Mouse (Mus musculus) spleen, adult 12 weeks (tissue): Measurements from ENCODE around the gene Bag6.

Experiments
- DNase-seq: peaks from one replicate; pipeline ENCODE4 v3.0.0; 2022; ENCODE audit warnings: low spot score

Bag6 gene

DNA sequence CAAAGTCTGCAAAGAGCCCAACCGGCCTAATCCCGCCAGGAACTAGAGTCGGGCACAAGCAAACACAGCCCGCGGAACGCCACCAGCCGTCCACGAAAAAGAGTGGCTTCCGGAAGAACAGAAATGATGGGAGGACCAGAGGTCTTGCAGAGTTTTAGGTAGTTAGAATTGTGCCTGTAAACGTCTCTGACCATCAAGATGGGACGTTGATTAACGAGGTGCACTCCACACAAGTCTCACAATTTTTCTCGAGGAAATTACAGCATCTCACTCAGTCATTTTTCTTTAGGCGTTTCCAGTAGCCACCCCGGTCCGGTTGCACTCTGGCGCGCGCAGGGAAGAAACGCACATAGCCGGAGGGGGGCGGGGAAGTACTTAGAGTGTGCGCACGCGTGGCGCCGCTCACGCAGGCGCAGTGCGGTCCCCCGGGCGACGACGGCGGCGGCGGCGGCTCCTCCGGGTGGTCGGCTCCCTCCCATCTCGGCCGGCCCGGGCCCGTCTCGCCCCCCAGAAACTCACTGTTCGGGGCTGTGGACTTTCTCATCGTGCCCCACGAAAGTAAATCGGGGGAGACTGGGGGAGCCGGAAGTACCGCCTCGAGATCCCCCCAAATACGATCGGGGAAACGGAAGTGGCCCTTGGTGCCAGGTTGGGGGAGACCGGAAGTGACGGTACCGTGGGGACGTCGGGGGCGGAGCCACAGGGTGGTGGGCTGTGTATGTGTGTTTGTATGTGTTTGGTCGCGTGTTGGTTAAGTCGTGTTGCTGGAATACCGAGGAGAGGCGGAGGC lies at the start of gene Bag6:
Bag6 (plus strand) TSS at position 378 of the 790 bp plus-strand sequence.
- peak; percentile 95 for DNase-seq

DNA sequence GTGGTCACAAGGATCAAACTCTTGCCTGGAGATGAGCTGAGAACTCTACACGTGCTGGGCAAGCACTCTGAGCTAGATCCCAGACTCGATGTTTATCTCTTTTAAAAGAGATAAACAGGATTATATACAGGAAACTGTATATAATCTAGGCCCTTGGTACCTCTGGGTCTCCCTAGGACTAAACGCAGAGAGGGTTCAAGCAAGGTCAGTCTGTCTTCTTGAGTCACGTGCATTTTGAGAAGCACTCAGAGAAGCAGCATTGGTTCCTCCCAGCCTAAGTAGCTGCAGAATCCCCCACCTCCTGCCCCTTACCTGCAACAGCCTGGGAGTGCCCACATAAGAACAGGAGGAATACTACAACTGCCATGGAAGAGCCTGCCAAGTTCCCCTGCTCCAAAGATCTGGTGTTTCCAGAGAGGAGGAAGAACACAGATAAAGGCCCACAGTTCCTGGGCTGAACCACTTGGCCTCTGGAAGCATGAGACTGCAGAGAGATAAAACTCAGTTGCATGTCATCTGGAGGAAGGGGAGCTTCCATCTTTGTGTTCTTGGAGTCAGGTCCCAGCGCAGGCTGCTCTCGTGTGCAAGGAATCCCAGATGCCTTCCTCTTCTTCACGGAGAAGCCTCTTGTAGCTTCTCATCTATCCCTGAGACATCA lies 49.6 kb upstream of the Bag6 start, which contains the start of gene Ly6g6f:
Ly6g6f (minus strand) TSS at position 403 of the 658 bp plus-strand sequence.
- DNase-seq, result no peak

DNA sequence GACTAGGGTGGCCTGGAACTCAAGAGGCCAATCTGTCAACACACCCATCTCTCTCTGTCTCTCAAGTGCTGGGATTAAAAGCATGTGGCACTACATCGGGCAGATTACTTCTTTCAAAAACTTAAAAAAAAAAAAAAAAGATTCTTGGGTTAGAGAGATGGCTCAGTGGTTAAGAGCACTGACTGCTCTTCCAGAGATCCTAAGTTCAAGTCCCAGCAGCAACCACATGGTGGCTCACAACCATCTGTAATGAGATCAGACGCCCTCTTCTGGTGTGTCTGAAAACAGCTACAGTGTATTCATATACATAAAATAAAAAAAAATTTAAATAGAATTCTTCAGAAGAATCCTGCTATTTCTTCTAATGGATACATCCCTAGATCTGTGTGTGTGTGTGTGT lies 46.8 kb upstream of the Bag6 start:
- DNase-seq, result no peak

- peak; percentile 93 for DNase-seq
Observed at GRCm38 (mm10) chr17:35088825-35089644, 45.9 kb upstream of the Bag6 start, which contains the start of gene Abhd16a. Gene Abhd16a, plus strand, starts transcription at chr17:35089263.

DNA sequence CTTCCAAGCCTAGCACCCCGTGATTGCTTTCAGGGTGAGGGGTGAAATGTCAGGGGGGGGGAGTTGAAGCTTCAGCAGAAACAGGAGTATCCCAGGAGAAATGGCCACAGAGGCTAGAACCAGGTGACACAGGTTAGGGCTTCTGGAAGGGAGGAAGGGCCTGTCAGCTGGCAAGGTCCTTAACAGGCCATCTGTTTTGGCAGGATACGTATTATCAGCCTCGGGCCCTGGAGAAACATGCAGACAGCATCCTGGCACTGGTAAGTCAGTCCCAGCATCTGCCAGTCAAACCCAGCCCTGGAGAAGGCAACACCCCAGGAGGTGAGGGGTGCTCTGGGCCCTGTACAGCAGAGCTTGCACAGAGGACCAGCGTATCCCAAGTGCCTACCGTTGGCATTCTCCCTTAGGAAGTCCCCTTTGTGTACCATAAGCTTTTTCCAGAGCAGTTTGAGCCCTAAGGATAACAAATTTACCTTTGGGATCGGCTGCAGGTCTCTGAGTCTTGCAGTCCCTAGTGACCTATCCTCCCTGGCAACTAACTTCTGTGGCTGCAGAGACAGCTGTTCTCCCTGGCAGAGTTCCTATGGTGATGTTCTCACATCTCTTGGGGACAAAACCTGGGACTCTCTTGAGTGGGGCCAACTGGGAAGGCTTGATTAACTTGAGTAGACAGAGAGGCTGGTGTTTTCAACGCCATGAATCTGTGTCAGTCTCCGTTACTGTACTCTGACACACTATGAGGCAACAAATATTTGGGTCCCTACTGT lies 44.6 kb upstream of the Bag6 start:
- DNase-seq, result peak; percentile 61

DNA sequence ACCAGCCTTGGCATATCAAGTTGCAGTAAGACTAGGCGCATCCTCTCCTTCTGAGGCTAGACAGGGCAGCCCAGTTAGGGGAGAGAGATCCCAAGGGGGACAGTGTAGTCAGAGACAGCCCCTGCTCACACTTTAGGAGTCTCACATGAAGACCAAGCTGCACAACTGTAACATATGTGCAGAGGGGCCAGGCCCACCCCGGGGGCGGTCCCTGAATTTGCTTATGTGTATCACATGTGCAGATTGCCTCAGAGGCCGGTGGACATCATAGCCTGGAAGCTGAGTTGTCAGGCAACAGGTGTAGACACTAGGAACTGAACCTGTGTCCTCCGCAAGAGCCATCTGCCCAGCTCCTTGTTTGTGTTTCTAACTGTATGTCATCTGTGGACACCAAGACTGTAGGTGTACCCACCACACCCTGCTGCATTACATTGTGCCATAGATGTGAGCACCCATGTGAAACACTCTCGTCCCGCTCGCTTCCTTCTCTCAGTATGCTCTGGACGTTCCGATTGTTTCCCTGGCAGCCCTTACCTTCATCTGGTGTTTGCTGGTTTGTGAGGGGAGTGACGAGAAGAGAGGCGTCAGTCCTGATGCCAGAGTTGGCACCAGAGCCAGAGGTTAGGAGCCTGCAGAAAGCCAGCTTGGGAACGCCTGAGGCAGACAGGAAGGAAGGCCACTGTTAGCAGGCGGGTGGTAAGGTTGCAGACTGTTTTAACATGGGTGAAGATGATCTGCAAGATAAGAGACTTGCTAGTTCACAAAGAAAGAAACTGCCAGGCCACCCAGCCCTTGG lies 42.4 kb upstream of the Bag6 start:
- no peak for DNase-seq

DNA sequence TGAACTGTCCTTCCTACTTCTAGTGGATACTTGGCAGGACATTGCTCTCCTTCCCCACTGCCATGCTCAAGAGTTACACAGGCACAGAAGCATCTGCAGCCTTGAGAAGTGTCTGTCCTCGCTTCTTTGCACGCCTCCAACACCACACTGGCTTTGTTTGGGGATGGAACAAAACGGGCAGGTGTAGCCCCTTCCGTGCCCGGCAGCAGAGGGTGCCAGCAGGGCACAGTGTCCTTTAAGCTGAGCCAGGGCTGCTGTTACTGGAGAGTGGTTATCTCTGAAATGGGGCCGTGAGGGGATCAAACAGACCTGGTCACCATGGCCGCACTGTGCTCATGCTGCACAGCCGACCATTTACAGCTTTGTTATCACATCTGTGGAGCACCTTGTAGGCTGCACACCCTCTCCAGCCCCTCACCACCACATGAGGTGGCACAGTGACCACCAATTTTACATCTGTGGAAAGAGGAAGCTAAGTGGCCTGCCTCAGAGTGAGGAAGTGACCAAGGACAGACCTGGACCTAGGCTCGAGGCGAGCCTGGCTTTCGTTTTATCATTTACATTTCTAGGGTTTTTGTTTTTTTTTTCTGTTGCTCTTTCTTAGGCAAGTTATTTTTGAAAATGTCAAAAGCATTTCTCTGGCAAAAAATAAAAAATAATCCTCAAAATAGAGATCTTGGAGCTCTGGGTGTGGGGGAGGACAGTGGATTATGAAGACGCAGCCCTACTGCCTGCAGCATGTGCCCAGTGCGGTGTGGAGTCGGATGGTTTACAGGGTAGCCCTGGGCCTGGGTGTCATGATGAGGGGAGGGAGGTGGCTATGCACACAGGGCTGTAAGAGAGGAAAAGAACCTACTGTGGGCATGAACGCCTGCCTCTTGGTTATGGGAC lies 40.3 kb upstream of the Bag6 start:
- no peak for DNase-seq

- no peak for DNase-seq
Observed at GRCm38 (mm10) chr17:35096597-35096996, 38.4 kb upstream of the Bag6 start.

DNA sequence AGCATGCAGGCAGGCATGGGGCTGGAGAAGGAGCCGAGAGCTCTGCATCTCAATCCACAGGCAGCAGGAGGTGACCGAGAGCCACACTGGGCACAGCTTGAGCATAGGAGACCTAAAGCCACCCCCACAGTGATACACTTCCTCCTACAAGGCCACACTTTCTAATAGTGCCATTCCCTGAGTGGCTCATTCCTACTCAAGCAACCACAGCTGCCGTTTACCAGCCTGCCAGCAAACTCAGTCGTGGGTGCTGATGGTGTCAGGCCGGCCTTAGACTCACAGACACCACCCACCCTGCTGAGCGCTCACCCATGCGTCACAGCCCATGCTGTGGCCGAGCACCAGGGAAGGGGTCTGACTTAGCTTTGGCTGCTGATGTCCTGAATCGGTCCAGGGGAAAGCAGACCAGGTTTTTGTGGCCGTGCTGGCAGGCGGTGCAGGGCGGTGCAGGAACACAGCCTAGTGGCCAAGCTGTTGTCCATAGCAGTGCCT lies 37.8 kb upstream of the Bag6 start:
- no peak for DNase-seq

GRCm38 (mm10) chr17:35100196-35100765 lies 34.7 kb upstream of the Bag6 start:
- DNase-seq, result no peak

DNA sequence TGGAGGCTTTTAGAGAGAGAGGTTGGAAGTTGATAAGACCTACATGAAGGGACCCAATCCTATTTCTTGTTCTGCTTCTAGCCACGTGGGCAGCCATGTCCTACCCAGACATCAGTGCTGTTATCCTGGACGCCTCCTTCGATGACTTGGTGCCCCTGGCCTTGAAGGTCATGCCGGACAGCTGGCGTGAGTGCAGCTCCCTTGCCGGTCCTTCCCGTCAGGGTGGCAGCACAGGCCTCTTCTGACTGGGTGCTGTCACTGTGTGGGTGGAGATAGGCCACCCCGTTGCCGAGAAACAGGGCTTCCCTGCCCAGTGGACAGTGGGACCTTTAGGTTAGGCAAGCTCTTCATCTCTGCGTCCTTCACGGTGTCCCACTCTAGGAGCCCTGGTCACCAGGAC lies 33.8 kb upstream of the Bag6 start:
- no peak for DNase-seq

DNA sequence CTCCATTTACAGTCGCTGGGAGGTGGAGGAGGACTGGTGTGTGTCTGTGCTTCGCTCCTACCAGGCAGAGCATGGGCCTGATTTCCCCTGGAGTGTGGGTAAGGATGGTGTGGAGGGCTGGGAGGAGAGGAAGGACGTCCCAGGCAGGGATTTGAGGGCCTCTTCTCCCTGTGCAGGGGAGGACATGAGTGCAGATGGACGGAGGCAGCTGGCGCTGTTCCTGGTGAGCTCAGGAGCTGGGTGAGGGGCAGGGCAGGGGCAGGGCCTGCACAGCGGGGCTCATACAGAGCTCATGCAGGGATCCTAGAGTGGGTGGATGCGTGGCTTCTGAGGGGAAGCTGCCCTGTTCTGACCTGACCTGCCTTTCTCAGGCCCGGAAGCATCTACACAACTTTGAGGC lies 32.7 kb upstream of the Bag6 start:
- DNase-seq, result no peak

DNA sequence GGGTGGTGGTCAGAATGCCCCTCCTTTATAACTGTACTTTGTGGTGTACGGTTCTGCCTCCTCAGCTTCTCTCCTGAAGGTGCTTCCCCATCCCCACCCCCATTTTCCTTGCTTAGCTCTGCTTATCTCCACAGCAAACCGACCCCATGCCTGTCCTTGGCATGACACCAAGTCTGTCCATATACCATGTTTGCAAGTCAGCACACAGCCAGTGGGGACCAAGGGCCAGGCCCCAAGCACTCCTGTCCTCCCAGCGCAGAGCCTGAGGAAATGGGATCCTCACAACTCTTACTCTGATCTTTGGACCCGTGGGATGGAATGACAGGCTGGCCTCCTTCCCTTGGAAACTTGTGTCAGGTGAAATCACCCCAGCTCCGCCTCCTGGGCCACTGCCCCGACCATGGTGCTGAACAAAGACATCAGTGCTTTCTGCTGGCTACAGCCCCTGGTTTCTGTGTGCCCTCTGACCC lies 31.7 kb upstream of the Bag6 start:
- DNase-seq, result no peak

- DNase-seq, result no peak
Observed at GRCm38 (mm10) chr17:35104079-35104478, 30.9 kb upstream of the Bag6 start.

GRCm38 (mm10) chr17:35104754-35105153 lies 30.2 kb upstream of the Bag6 start:
- peak; percentile 42 for DNase-seq

DNA sequence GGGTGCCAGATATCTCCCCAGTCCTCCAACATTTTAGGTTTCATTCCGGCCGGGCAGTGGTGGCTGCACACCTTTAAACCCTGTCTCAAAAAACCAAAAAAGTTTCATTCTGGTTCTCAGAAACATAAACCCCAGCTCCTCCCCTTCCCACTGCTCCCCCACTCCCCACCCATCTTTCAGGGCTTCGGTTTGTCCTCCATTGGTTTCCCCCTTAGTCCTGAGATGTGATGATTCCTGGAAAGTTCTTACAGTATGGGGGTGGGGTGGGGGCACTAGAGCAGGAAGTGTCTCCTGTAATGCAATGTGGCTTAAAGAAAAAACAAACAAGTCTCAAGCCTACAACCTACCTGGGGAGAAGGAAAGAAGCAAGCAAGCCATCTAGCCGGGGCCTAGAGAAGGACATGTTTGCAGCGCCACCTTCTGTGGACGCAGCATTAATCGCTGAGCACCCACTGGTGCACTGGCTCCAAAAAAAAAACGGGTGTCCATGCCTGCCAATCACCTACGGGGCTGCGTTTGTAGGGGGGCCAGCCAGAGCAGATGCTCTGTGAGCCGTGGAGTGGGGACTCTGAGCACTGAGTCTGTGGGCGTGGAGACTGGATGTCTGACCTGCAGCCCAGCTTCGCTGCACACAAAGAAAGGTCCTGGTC lies 29.1 kb upstream of the Bag6 start:
- DNase-seq, result no peak

GRCm38 (mm10) chr17:35106522-35106921 lies 28.5 kb upstream of the Bag6 start:
- no peak for DNase-seq

DNA sequence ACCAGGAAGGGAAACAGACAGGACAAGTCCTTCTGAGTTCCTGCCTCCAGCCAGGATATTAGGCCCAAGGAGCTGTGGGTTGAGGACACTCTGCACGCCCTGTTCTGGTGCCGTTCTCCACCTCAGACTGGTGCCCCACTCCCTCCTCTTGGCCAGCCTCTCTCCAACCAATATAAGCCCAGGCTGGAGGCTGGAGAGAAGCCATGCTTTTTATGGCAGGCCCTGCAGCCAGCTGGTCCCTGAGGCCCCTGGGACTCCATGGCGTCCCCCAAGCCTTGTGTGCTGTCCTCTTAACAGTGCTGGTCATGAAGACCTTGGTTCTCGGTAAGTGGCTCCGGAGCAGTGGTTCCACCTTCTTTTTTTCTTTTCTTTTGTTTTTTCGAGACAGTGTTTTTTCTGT lies 26.9 kb upstream of the Bag6 start, which contains the start of gene Ly6g5c:
Ly6g5c (plus strand) TSS at position 183 of the 400 bp plus-strand sequence.
- no peak for DNase-seq

GRCm38 (mm10) chr17:35111774-35112173 lies 23.2 kb upstream of the Bag6 start:
- no peak for DNase-seq
